Mouse (Mus musculus): ENCODE data around the gene Gm7735. TPM values are rescaled to one million over a fixed set of nuclear protein-coding genes. Genes with fewer than 3 reads are reported as not detected.
"Not testable (repeated sequence)": the region's sequence is repeated elsewhere in the genome, so short reads cannot be mapped to it uniquely, and the experiment has no call there.

The Gm7735 gene
- total RNA-seq (2015; ENCODE audit: low replicate concordance), result not detected in 2 replicates
- not detected in 2 replicates for total RNA-seq (2017; ENCODE audit: low replicate concordance)

DNA sequence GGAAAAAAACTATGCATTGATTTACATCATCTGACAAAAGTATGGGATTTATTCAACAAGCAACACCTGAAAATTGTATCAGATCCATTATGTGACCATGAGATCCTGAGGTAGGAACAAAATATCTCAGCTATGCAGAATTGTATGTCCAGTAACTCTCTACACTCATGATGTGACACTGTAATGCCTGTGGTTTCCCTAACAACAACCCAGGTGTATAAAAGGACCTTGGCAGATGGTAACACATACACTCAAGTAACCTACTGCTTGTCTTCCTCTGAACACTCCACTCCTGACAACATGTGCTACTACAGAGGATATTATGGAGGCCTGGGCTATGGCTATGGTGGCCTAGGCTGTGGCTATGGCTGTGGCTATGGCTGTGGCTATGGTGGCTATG, at the start of gene Gm7735:
Gene Gm7735 (plus strand): TSS at position 301 of the 400 bp plus-strand sequence.
- not testable (repeated sequence) for ATAC-seq (replicated peaks; ENCODE audit: low FRiP score, poor library complexity, severe bottlenecking)

- no peak for ATAC-seq (replicated peaks; ENCODE audit: low FRiP score, poor library complexity, severe bottlenecking)
Observed at GRCm38 (mm10) chr16:89140551-89140950, 28.7 kb upstream of the Gm7735 start, which contains the start of gene Gm6358. Gm6358 (plus strand) TSS chr16:89140851.

DNA sequence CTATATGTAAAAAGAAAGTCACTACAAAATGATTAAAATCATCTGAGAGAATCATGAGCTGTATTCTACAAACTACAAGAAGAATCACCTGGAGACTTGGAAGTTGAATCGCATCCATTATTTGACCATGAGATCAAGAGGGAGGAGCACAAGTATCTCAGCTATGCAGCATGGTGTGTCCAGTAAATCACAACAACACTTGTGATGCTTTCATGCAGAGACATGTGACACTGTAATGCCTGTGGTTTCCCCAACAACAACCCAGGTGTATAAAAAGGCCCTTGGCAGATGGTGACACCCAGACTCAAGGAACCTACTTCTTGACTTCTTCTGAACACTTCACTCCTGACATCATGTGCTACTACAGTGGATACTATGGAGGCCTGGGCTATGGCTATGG, 18.5 kb upstream of the Gm7735 start, which contains the start of gene Gm10061:
Gene Gm10061 (plus strand): TSS at position 301 of the 400 bp plus-strand sequence.
- no peak for ATAC-seq (replicated peaks; ENCODE audit: low FRiP score, poor library complexity, severe bottlenecking)

GRCm38 (mm10) chr16:89157652-89158051, 11.6 kb upstream of the Gm7735 start, which contains the start of gene Gm9789:
Gm9789 (plus strand) TSS chr16:89157952.
- ATAC-seq (replicated peaks; ENCODE audit: low FRiP score, poor library complexity, severe bottlenecking), result no peak

GRCm38 (mm10) chr16:89174435-89174834, 5.1 kb downstream of the Gm7735 start, which contains the start of gene 1110057P08Rik:
1110057P08Rik (plus strand) TSS chr16:89174735.
- ATAC-seq (replicated peaks; ENCODE audit: low FRiP score, poor library complexity, severe bottlenecking), result no peak

DNA sequence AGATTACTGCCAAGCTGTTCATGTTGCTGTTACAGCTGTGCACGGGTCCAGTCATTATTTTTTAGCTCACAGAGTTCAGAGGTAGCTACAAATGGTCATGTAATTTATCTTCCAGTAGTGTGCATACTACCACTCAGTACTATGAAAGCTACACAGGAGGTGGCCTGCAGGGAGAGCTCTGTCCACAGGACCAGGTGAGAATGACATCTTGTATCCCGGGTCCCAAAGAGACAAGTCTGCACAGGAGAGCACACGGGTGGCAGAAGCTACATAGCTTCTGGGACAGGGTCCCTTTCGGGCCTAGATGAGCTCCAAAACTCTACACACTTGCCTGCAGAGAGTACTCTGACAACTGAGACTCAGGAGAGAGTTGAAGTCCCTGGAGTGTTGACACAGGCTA, 19.3 kb downstream of the Gm7735 start:
- no peak for ATAC-seq (replicated peaks; ENCODE audit: low FRiP score, poor library complexity, severe bottlenecking)

DNA sequence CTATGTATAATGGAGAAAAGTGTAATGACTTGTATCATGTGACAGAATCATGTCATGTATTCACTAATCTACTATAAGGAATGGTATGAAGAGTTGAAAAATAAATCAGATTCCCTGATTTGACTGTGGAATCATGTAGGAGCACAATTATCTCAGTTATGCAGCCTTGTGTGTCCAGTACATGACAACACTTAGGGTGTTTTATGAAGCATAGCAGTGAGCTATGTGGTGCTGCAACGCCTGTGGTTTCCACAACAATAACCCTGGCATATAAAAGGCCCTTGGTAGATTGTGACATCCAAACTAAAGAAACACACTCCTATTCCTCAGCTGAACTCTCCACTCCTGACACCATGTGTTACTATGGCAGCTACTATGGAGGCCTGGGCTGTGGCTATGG, 36.3 kb downstream of the Gm7735 start, which contains the start of gene Krtap20-2:
Gene Krtap20-2 (plus strand): TSS at position 301 of the 400 bp plus-strand sequence.
- ATAC-seq (replicated peaks; ENCODE audit: low FRiP score, poor library complexity, severe bottlenecking), result no peak

Other genes with a start within 250 kb of the Gm7735 start
- gene Krtap19-9b, start 237.2 kb upstream of the Gm7735 start, total RNA-seq (2015; ENCODE audit: low replicate concordance), result not detected in 2 replicates
- gene Krtap19-9b, start 237.2 kb upstream of the Gm7735 start, total RNA-seq (2017; ENCODE audit: low replicate concordance), result not detected in 2 replicates
- gene Krtap16-3, start 206.6 kb upstream of the Gm7735 start, total RNA-seq (2015; ENCODE audit: low replicate concordance), result not detected in 2 replicates
- gene Krtap16-3, start 206.6 kb upstream of the Gm7735 start, total RNA-seq (2017; ENCODE audit: low replicate concordance), result not detected in 2 replicates
- not detected in 2 replicates for gene Krtap22-2, start 158.7 kb upstream of the Gm7735 start, total RNA-seq (2015; ENCODE audit: low replicate concordance)
- not detected in 2 replicates for gene Krtap22-2, start 158.7 kb upstream of the Gm7735 start, total RNA-seq (2017; ENCODE audit: low replicate concordance)
- not detected in 2 replicates for gene Gm10229, start 154.2 kb upstream of the Gm7735 start, total RNA-seq (2015; ENCODE audit: low replicate concordance)
- not detected in 2 replicates for gene Gm10229, start 154.2 kb upstream of the Gm7735 start, total RNA-seq (2017; ENCODE audit: low replicate concordance)
- not detected in 2 replicates for gene Krtap6-1, start 137.8 kb upstream of the Gm7735 start, total RNA-seq (2015; ENCODE audit: low replicate concordance)
- gene Krtap6-1, start 137.8 kb upstream of the Gm7735 start, total RNA-seq (2017; ENCODE audit: low replicate concordance), result not detected in 2 replicates
- gene Gm10228, start 128.0 kb upstream of the Gm7735 start, total RNA-seq (2015; ENCODE audit: low replicate concordance), result not detected in 2 replicates
- gene Gm10228, start 128.0 kb upstream of the Gm7735 start, total RNA-seq (2017; ENCODE audit: low replicate concordance), result not detected in 2 replicates
- not detected in 2 replicates for gene Krtap6-5, start 121.6 kb upstream of the Gm7735 start, total RNA-seq (2015; ENCODE audit: low replicate concordance)
- not detected in 2 replicates for gene Krtap6-5, start 121.6 kb upstream of the Gm7735 start, total RNA-seq (2017; ENCODE audit: low replicate concordance)
- not detected in 2 replicates for gene 1110025L11Rik, start 105.5 kb upstream of the Gm7735 start, total RNA-seq (2015; ENCODE audit: low replicate concordance)
- 3.3 TPM in 1 of 2 replicates, not detected in the other for gene 1110025L11Rik, start 105.5 kb upstream of the Gm7735 start, total RNA-seq (2017; ENCODE audit: low replicate concordance)
- not detected in 2 replicates for gene Krtap6-3, start 85.5 kb upstream of the Gm7735 start, total RNA-seq (2015; ENCODE audit: low replicate concordance)
- gene Krtap6-3, start 85.5 kb upstream of the Gm7735 start, total RNA-seq (2017; ENCODE audit: low replicate concordance), result not detected in 2 replicates
- not detected in 2 replicates for gene Gm6358, start 28.6 kb upstream of the Gm7735 start, total RNA-seq (2015; ENCODE audit: low replicate concordance)
- gene Gm6358, start 28.6 kb upstream of the Gm7735 start, total RNA-seq (2017; ENCODE audit: low replicate concordance), result not detected in 2 replicates
- not detected in 2 replicates for gene Gm10061, start 18.4 kb upstream of the Gm7735 start, total RNA-seq (2015; ENCODE audit: low replicate concordance)
- gene Gm10061, start 18.4 kb upstream of the Gm7735 start, total RNA-seq (2017; ENCODE audit: low replicate concordance), result not detected in 2 replicates
- gene Gm9789, start 11.5 kb upstream of the Gm7735 start, total RNA-seq (2015; ENCODE audit: low replicate concordance), result not detected in 2 replicates
- gene Gm9789, start 11.5 kb upstream of the Gm7735 start, total RNA-seq (2017; ENCODE audit: low replicate concordance), result not detected in 2 replicates
- not detected in 2 replicates for gene 1110057P08Rik, start 5.2 kb downstream of the Gm7735 start, total RNA-seq (2015; ENCODE audit: low replicate concordance)
- not detected in 2 replicates for gene 1110057P08Rik, start 5.2 kb downstream of the Gm7735 start, total RNA-seq (2017; ENCODE audit: low replicate concordance)
- not detected in 2 replicates for gene Krtap20-2, start 36.4 kb downstream of the Gm7735 start, total RNA-seq (2015; ENCODE audit: low replicate concordance)
- gene Krtap20-2, start 36.4 kb downstream of the Gm7735 start, total RNA-seq (2017; ENCODE audit: low replicate concordance), result not detected in 2 replicates
- not detected in 2 replicates for gene Krtap21-1, start 234.4 kb downstream of the Gm7735 start, total RNA-seq (2015; ENCODE audit: low replicate concordance)
- not detected in 2 replicates for gene Krtap21-1, start 234.4 kb downstream of the Gm7735 start, total RNA-seq (2017; ENCODE audit: low replicate concordance)

All from erythroblast, adult 5-6 weeks (primary cell).